Mouse (Mus musculus): Measurements from ENCODE around the gene Tac4. TPM values are rescaled to one million over a fixed set of nuclear protein-coding genes. Genes with fewer than 3 reads are reported as not detected.
A peak's percentile ranks its signal among the peaks of the same experiment; 100 is the strongest.

The Tac4 gene
- polyA plus RNA-seq, 1 experiment, result 0.12 TPM

- peak in 1 of 2 experiments; percentile 14 for DNase-seq (ENCODE audit: extremely low spot score in 1 of 2, low spot score in 1 of 2)
Observed at GRCm38 (mm10) chr11:95310648-95311424, 49.5 kb downstream of the Tac4 start.

- no peak for DNase-seq (ENCODE audit: extremely low spot score in 1 of 2, low spot score in 1 of 2)
Observed at GRCm38 (mm10) chr11:95311425-95311807, 50.1 kb downstream of the Tac4 start.

- DNase-seq (ENCODE audit: extremely low spot score in 1 of 2, low spot score in 1 of 2), result no peak
Observed at GRCm38 (mm10) chr11:95315215-95315955, 54.1 kb downstream of the Tac4 start.

GRCm38 (mm10) chr11:95318116-95318515, 56.8 kb downstream of the Tac4 start:
- DNase-seq (ENCODE audit: extremely low spot score in 1 of 2, low spot score in 1 of 2), result no peak

Other genes with a start within 250 kb of the Tac4 start
- gene Pdk2, start 220.2 kb upstream of the Tac4 start, polyA plus RNA-seq (2012; rRNA removed), result 88.7 and 97.3 TPM in 2 replicates
- 12.7 and 14.0 TPM in 2 replicates for gene Itga3, start 184.7 kb upstream of the Tac4 start, polyA plus RNA-seq (2012; rRNA removed)
- gene Dlx3, start 141.4 kb upstream of the Tac4 start, polyA plus RNA-seq (2012; rRNA removed), result 0.19 TPM in 1 of 2 replicates, not detected in the other
- gene Dlx4, start 115.3 kb upstream of the Tac4 start, polyA plus RNA-seq (2012; rRNA removed), result 0.08 TPM in 1 of 2 replicates, not detected in the other
- 55.2 and 55.4 TPM in 2 replicates for gene Kat7, start 48.7 kb downstream of the Tac4 start, polyA plus RNA-seq (2012; rRNA removed)
- 11.4 and 12.5 TPM in 2 replicates for gene Fam117a, start 75.5 kb downstream of the Tac4 start, polyA plus RNA-seq (2012; rRNA removed)
- 78.3 and 78.6 TPM in 2 replicates for gene Slc35b1, start 123.2 kb downstream of the Tac4 start, polyA plus RNA-seq (2012; rRNA removed)
- 124 and 144 TPM in 2 replicates for gene Spop, start 152.6 kb downstream of the Tac4 start, polyA plus RNA-seq (2012; rRNA removed)

All from frontal cortex, adult 2 months (tissue).